Mouse (Mus musculus) forebrain, embryonic 16.5 days (tissue): Measurements from ENCODE around the gene Mapk13. TPM values are rescaled to one million over a fixed set of nuclear protein-coding genes. Genes with fewer than 3 reads are reported as not detected.
"Not testable (repeated sequence)": the region's sequence is repeated elsewhere in the genome, so short reads cannot be mapped to it uniquely, and the experiment has no call there.

Experiments
- ATAC-seq: fragments of 200-750 bp; cut with Nextera tagmentation; 2 replicates; pipeline ENCODE4 v1.8.0; 2017; ENCODE audit warnings: mild to moderate bottlenecking, moderate library complexity
- H3K27ac ChIP-seq: fragments of 300-500 bp; sonication (generic); 2 replicates; pipeline ENCODE4 v1.5.1; 2014; ENCODE audit warnings: low read length, control low read depth
- H3K27me3 ChIP-seq: fragments of 300-500 bp; sonication (generic); replicated peaks from 2 replicates; pipeline ENCODE4 v1.6.1; 2014; ENCODE audit warnings: low read length; ENCODE audit not compliant: control insufficient read depth, insufficient read depth
- H3K36me3 ChIP-seq: fragments of 300-500 bp; sonication (generic); 2 replicates; pipeline ENCODE4 v1.6.1; 2014; ENCODE audit not compliant: control insufficient read depth, insufficient read depth
- H3K4me1 ChIP-seq: fragments of 300-500 bp; sonication (generic); replicated peaks from 2 replicates; pipeline ENCODE4 v1.6.1; 2014; ENCODE audit warnings: low read length; ENCODE audit not compliant: control insufficient read depth, insufficient read depth
- H3K4me2 ChIP-seq: fragments of 300-500 bp; sonication (generic); 2 replicates; pipeline ENCODE4 v1.6.1; 2014; ENCODE audit warnings: mild to moderate bottlenecking, low read length, control low read depth
- H3K4me3 ChIP-seq: fragments of 300-500 bp; sonication (generic); replicated peaks from 2 replicates; pipeline ENCODE4 v1.5.1; 2014; ENCODE audit warnings: mild to moderate bottlenecking, low read length, control low read depth
- H3K9ac ChIP-seq: fragments of 300-500 bp; sonication (generic); replicated peaks from 2 replicates; pipeline ENCODE4 v1.6.1; 2014; ENCODE audit warnings: low read depth, low read length, control low read depth
- H3K9me3 ChIP-seq: fragments of 300-500 bp; sonication (generic); 2 replicates; pipeline ENCODE4 v1.6.1; 2016; ENCODE audit warnings: low read length; ENCODE audit not compliant: control insufficient read depth
- WGBS: fragments of 180-500 bp; shearing (Covaris S2); extraction: QIAGEN DNeasy Blood & Tissue Kit; methylation state at CpG from one replicate; pipeline ENCODE4 v1.1.7; 2014; 5-methylcytosine and 5-hydroxymethylcytosine counted together
- polyA plus RNA-seq: library from polyadenylated mRNA; unstranded; fragments of >200 nt; fragmentation: Nextera tagmentation; extraction: Ambion mirVana; gene quantifications from 2 replicates; pipeline ENCODE4 v1.2.1, GENCODE M21; 2015

Mapk13 gene
- polyA plus RNA-seq, 1 experiment from 2014 or later = 0.47 TPM

GRCm38 (mm10) chr17:28769875-28770421 lies 851 bp downstream of the Mapk13 start:
- no peaks in the 10 kb centered on the region for H3K9me3 ChIP-seq
- H3K27me3 ChIP-seq = peaks cover 19% of the 10 kb centered on the region
- H3K4me1 ChIP-seq = peaks cover 14% of the 10 kb centered on the region
- no peak for ATAC-seq
- H3K27ac ChIP-seq = no peak overlapping the region
- peak overlapping the region; percentile 60 for H3K4me2 ChIP-seq
- H3K9ac ChIP-seq = 0 out of 2 replicates have a peak overlapping the region, but pooled peaks have one; percentile 35
- no peaks in the 10 kb centered on the region for H3K36me3 ChIP-seq
- 6% methylated on average over 24 of the region's 24 CpGs for WGBS
- H3K4me3 ChIP-seq = peak overlapping the region; percentile 38

GRCm38 (mm10) chr17:28771289-28771688 lies 2.2 kb downstream of the Mapk13 start:
- ATAC-seq = no peak
- Histone ChIP-seq H3K27me3 (peaks cover 19% of the 10 kb centered on the region), H3K9ac (no peak overlapping the region), H3K4me3 (no peak overlapping the region), H3K4me2 (no peak overlapping the region), H3K27ac (no peak overlapping the region), H3K9me3 (no peaks in the 10 kb centered on the region), H3K36me3 (no peaks in the 10 kb centered on the region), H3K4me1 (peaks cover 14% of the 10 kb centered on the region)
- 90% methylated on average over 5 of the region's 5 CpGs for WGBS

DNA sequence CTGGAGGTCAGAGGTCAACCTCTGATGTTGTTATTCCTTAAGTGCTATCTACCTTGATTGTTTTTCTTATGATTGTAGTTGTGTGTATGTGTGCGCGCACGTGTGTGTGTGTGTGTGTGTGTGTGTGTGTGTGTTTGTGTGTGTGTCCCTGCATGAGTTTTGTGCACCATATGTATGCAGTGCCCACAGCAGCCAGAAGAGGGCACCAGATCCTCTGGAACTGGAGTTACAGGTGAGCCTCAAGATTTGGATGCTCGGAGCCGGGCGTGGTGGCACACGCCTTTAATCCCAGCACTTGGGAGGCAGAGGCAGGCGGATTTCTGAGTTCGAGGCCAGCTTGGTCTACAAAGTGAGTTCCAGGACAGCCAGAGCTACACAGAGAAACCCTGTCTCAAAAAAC lies 5.2 kb downstream of the Mapk13 start:
- not testable (repeated sequence) for ATAC-seq, H3K36me3 ChIP-seq, H3K9ac ChIP-seq, H3K9me3 ChIP-seq, H3K27ac ChIP-seq, H3K4me1 ChIP-seq, H3K4me2 ChIP-seq, H3K4me3 ChIP-seq
- H3K27me3 ChIP-seq = peaks cover 11% of the 10 kb centered on the region
- WGBS = 97% methylated on average over 8 of the region's 9 CpGs

- H3K4me1 ChIP-seq = peaks cover 1% of the 10 kb centered on the region
- H3K4me3 ChIP-seq = no peak overlapping the region
- H3K9me3 ChIP-seq = no peaks in the 10 kb centered on the region
- H3K9ac ChIP-seq = no peak overlapping the region
- H3K4me2 ChIP-seq = no peak overlapping the region
- H3K27me3 ChIP-seq = peaks cover 5% of the 10 kb centered on the region
- H3K36me3 ChIP-seq = no peaks in the 10 kb centered on the region
- WGBS = 75% methylated on average over 4 of the region's 4 CpGs
- ATAC-seq = no peak
- no peak overlapping the region for H3K27ac ChIP-seq
Measured at GRCm38 (mm10) chr17:28775161-28775560, 6.1 kb downstream of the Mapk13 start.

DNA sequence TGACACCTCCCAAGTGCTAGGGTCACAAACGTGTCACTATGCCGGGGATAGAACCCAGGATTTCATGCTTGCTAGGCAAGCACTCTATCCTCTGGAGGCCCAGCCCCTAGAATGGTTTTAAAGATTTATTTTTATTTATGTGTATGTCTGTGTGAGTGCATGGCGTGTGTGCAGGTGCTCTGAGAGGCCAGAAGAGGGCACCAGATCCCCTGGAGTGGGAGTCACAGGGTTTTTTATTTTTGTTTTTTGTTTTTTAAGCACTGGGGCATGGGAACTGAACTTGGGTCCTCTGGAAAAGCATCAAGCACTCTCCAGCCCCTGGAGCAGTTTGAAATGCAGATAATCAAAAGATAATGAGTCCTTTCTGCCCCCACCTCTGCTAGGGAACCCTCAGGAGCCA lies 7.7 kb downstream of the Mapk13 start:
- H3K9ac ChIP-seq = no peak overlapping the region
- H3K4me2 ChIP-seq = no peak overlapping the region
- WGBS = 96% methylated on average over 3 of the region's 3 CpGs
- H3K36me3 ChIP-seq = no peaks in the 10 kb centered on the region
- no peak overlapping the region for H3K4me3 ChIP-seq
- H3K4me1 ChIP-seq = no peaks in the 10 kb centered on the region
- H3K27me3 ChIP-seq = no peaks in the 10 kb centered on the region
- no peak for ATAC-seq
- H3K9me3 ChIP-seq = no peaks in the 10 kb centered on the region
- H3K27ac ChIP-seq = no peak overlapping the region

DNA sequence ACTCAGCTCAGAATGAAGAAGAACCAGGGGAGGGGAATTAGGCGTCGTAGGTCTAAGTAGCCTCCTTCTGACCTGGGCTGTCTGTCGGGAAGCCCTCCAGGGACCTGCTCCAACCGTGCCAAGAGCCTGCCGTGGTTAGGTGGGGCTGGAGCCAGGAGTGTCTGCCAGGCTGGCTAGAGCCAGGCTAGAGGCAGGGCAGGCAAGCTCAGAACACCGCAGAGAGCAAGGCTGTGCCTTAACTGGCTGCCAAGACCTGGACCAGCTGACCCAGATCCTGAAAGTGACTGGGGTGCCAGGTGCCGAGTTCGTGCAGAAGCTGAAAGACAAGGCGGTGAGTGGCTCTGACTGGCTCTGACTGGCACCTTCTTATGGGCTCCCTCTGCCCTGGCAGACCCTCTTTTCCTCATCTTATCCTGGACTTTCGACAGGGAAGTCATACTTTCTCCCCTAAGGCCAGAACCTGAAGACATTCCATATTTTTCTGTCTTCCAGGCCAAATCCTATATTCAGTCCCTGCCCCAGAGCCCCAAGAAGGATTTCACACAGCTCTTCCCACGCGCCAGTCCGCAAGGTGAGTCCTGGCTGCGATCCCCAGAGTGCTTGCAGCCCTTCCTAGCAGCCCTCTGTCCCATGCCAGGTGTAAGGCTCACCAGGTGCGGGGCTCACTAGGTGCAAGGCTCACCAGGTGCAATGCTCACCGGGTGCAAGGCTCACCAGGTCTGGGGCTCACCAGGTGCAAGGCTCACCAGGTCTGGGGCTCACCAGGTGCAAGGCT lies 8.3 kb downstream of the Mapk13 start:
- H3K4me3 ChIP-seq = no peak overlapping the region
- no peaks in the 10 kb centered on the region for H3K36me3 ChIP-seq
- H3K27ac ChIP-seq = no peak overlapping the region
- no peak overlapping the region for H3K9ac ChIP-seq
- no peak overlapping the region for H3K4me2 ChIP-seq
- WGBS = 86% methylated on average over 16 of the region's 16 CpGs
- H3K4me1 ChIP-seq = no peaks in the 10 kb centered on the region
- no peak for ATAC-seq
- no peaks in the 10 kb centered on the region for H3K9me3 ChIP-seq
- no peaks in the 10 kb centered on the region for H3K27me3 ChIP-seq

DNA sequence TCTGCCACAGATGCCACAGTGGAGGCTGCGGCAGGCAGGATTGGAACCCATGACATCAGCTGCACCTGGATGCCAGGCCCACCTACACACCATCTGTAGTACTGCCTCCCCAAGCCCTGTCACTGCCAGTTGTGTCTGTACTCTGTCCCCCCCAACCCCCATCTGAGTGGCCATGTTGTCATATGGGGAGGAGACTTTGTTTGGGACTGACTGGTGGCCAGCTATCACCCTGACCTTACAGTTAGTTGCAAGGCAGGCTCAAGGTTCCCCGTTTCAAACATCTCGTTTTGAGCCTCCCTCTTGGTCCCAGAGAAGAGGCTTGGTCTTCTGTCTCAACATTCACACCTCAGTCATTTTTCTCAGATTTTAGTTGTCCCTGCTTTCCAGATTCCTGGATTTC lies 10.6 kb downstream of the Mapk13 start:
- Histone ChIP-seq H3K27ac (no peak overlapping the region), H3K36me3 (no peaks in the 10 kb centered on the region), H3K4me3 (no peak overlapping the region), H3K9ac (no peak overlapping the region), H3K4me1 (no peaks in the 10 kb centered on the region), H3K9me3 (no peaks in the 10 kb centered on the region), H3K27me3 (no peaks in the 10 kb centered on the region), H3K4me2 (no peak overlapping the region)
- no peak for ATAC-seq
- whole genome bisulfite sequencing = 96% methylated on average over 3 of the region's 3 CpGs

- H3K4me2 ChIP-seq = no peak overlapping the region
- H3K4me1 ChIP-seq = no peaks in the 10 kb centered on the region
- no peak for ATAC-seq
- H3K9me3 ChIP-seq = no peaks in the 10 kb centered on the region
- H3K9ac ChIP-seq = no peak overlapping the region
- 85% methylated on average over 3 of the region's 3 CpGs for WGBS
- no peak overlapping the region for H3K27ac ChIP-seq
- no peaks in the 10 kb centered on the region for H3K27me3 ChIP-seq
- H3K36me3 ChIP-seq = no peaks in the 10 kb centered on the region
- no peak overlapping the region for H3K4me3 ChIP-seq
Measured at GRCm38 (mm10) chr17:28780836-28781235, 11.7 kb downstream of the Mapk13 start.

DNA sequence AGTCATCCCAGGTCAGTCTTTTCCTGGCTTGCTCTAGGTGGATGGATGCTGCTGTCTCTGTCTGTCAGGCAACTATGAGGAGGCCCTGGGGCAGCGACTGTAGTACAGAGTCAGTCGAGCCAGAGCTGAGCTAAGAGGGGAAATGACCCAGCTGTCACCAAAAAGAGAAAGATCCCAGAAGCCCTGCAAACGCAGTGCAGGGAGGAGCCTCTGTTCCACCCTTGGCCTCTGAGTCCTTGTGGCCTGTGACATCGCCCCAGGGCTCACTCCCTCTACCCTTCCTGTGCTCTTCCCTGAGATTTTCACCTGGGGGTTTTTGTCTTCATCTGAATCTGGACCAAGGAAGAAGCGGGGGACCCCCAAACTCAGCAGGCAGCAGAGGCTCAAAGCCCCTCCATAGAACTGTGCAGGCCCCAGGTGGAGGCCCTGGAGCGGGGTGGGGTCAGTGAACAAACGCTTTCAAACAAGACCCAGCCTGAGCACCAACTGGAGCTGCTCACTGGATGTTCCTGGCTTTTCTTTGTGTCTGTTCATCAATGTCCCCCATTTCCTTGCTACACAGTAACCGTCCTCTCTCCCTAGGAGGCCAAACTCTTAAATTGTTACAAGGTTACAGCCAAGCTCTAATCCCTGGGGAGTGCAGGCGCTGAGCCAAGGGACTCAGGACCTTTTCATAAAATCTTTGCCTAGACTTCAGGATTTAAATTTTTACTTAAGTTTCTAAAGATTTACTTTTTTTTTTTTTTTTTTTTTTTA lies 12.4 kb downstream of the Mapk13 start:
- no peak overlapping the region for H3K4me3 ChIP-seq
- no peak overlapping the region for H3K27ac ChIP-seq
- ATAC-seq = no peak
- H3K9me3 ChIP-seq = no peaks in the 10 kb centered on the region
- no peaks in the 10 kb centered on the region for H3K4me1 ChIP-seq
- H3K27me3 ChIP-seq = no peaks in the 10 kb centered on the region
- H3K4me2 ChIP-seq = no peak overlapping the region
- 47% methylated on average over 9 of the region's 9 CpGs for WGBS
- H3K36me3 ChIP-seq = no peaks in the 10 kb centered on the region
- no peak overlapping the region for H3K9ac ChIP-seq
